Mouse (Mus musculus) gastrocnemius, postnatal 10 days (tissue): Measurements from ENCODE around the gene Commd1. TPM values are rescaled to one million over a fixed set of nuclear protein-coding genes. Genes with fewer than 3 reads are reported as not detected.

Source experiments
- DNase-seq: peaks from one replicate; pipeline ENCODE4 v3.0.0; 2021; ENCODE audit warnings: mixed read lengths
- total RNA-seq, 2 experiments: library from RNA; stranded (reverse); gene quantifications; 2 replicates each; pipeline ENCODE4 v1.2.3; 2021

Commd1 gene
- total RNA-seq, 2 experiments from 2014 or later, result 140 to 151 TPM

GRCm38 (mm10) chr11:22950131-22950530, 32.1 kb downstream of the Commd1 start:
- DNase-seq, result no peak

- no peak for DNase-seq
These were observed 33.1 kb downstream of the Commd1 start for GRCm38 (mm10) chr11:22949101-22949500.

- no peak for DNase-seq
These were observed 43.2 kb downstream of the Commd1 start for GRCm38 (mm10) chr11:22938983-22939382.

- DNase-seq, result no peak
These were observed 44.4 kb downstream of the Commd1 start for GRCm38 (mm10) chr11:22937716-22938316.

GRCm38 (mm10) chr11:22936446-22937125, 45.6 kb downstream of the Commd1 start:
- no peak for DNase-seq

GRCm38 (mm10) chr11:22932167-22932566, 50.0 kb downstream of the Commd1 start:
- DNase-seq, result no peak

- DNase-seq, result no peak
These were observed 50.8 kb downstream of the Commd1 start for GRCm38 (mm10) chr11:22931320-22931905.

- DNase-seq, result no peak
These were observed 52.1 kb downstream of the Commd1 start for GRCm38 (mm10) chr11:22930129-22930528.

GRCm38 (mm10) chr11:22928586-22929169, 53.5 kb downstream of the Commd1 start:
- no peak for DNase-seq

GRCm38 (mm10) chr11:22923606-22924005, 58.6 kb downstream of the Commd1 start:
- DNase-seq, result no peak

GRCm38 (mm10) chr11:22922546-22922945, 59.6 kb downstream of the Commd1 start:
- no peak for DNase-seq

- DNase-seq, result no peak
These were observed 62.8 kb downstream of the Commd1 start for GRCm38 (mm10) chr11:22919336-22919735.

GRCm38 (mm10) chr11:22917786-22918185, 64.4 kb downstream of the Commd1 start:
- DNase-seq, result no peak

- DNase-seq, result no peak
These were observed 68.4 kb downstream of the Commd1 start for GRCm38 (mm10) chr11:22913744-22914143.

- DNase-seq, result no peak
These were observed 70.4 kb downstream of the Commd1 start for GRCm38 (mm10) chr11:22911831-22912230.

- DNase-seq, result no peak
These were observed 75.7 kb downstream of the Commd1 start for GRCm38 (mm10) chr11:22906453-22906865.

GRCm38 (mm10) chr11:22902923-22903322, 79.3 kb downstream of the Commd1 start:
- no peak for DNase-seq

GRCm38 (mm10) chr11:22900041-22900440, 82.1 kb downstream of the Commd1 start:
- DNase-seq, result no peak

GRCm38 (mm10) chr11:22897642-22898041, 84.5 kb downstream of the Commd1 start:
- DNase-seq, result no peak

- no peak for DNase-seq
These were observed 85.1 kb downstream of the Commd1 start for GRCm38 (mm10) chr11:22897127-22897526.

- DNase-seq, result no peak
These were observed 89.1 kb downstream of the Commd1 start for GRCm38 (mm10) chr11:22893075-22893474.

- no peak for DNase-seq
These were observed 89.7 kb downstream of the Commd1 start for GRCm38 (mm10) chr11:22892466-22892865.

GRCm38 (mm10) chr11:22891876-22892275, 90.3 kb downstream of the Commd1 start:
- DNase-seq, result no peak
